Mouse (Mus musculus) ovary, postnatal 36 days (tissue): ENCODE data around the gene Pfkm.

Experiments
- DNase-seq: peaks from one replicate; pipeline ENCODE4 v3.0.0; 2022; ENCODE audit warnings: low spot score, mixed read lengths

The Pfkm gene

DNA sequence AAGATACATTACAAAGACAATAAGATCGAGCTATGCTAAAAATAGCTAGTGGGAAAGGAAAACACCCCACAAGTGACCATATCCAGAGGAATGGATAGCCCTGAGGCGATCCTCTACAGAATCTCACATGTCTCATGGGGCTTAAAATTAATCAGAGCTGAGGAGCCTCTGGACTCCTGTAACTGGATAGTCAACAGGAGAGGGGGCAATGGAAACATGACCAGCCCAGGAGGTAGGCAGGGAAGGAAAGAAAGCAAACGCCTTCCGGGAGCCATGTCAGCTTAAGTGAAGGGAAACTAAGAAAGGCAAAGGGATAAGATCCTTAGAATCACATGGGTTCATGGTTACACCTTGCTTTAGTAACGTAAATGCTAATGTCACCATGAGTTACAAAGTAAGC, 48.4 kb downstream of the Pfkm start:
- DNase-seq, result no peak

DNA sequence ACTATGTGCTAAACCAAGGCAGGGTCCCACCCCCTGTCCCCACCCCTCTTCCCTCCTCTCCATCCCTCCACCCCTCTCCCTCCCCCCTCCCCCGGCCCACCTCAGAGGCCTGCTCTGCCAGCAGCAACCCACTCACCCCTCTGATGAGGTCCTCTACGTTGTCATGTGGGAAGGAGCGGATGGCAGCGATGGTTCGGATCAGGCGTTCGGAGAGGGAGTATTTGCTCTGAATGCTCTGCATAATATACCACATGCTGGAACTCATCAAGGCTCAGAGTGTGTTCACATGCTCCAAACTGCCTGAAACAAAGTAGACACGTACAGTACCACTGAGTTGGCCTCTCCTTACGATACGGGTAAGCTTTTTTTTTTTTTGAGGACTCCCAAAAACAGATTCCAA, 50.1 kb downstream of the Pfkm start:
- DNase-seq, result no peak

DNA sequence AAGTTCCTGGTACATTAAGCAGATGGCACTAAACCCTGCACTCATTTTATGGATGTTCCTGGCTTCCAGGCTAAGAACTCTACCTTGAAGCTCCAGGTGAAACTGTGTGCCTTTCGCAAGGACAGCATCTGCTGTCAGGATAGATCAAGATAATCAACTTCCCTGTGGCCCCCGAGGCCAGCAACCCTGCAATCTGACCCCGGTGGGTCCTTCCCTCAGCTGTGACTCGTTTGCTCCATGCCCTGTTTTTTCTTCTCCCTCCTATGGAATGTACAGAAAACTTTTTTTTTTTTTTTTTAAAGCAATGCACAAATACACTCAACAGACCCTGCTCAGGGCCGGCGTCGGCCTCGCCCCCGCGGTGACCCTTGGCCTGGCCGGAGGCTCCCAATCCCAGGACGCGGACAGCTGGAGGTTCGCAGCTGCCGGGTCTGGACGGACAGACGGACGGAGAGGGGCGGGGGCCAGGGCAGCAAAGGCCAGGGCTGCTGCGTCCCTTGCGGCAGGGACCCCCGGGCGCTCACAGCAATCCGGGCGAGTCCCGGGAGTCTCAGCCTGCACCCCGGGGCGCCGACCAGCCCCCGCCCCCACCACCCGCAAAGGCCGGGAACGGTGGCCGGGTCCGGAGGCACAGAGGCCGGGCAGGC, 52.6 kb downstream of the Pfkm start:
- DNase-seq, result no peak

DNA sequence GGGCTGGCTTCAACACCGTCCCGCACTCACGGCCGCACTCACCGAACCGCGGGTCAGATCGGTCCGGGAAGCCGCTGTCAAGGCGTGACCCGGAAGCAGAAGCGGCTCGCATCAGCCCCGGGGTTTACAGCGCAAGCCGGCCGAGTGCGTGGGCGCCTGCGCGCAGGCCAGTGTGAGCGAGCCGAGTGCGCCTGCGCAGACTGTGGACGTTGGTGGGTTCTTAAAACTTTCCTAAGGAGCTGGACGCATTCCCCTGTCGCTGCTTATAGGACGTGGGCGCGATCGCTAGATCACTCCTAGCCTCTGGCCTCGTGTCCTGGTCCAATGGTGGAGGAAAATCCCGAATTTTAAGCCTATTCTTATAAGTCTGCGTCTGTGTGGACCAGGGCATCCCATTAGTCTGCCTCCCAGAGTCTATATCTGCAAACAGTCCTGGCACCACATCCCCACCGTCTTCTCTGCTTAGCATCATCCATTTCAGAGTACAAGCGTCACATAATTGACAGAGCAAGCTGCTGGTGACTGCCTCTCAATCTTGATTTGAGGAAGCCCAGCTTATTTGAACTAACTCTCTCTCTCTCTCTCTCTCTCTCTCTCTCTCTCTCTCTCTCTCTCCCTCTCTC, 53.3 kb downstream of the Pfkm start:
- DNase-seq, result peak; percentile 92

DNA sequence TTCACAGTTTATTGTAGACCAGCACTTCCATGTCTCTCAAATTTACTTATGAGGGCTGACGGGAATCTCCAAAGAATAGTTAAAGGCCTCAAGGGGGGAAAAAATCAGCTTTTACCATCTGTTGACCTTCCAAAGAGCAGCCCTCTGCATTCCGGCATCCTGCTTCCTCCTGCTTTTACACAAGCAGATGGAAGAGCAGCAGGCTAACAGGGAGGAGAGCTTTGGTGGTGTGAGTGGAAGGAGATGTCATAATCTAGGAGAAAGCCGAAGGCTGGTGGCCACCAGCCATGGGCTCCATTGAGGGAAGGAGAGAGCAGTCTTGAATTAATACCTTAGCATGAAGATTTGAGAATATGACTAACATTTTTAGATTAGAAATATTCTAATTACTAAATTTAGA, 56.0 kb downstream of the Pfkm start:
- no peak for DNase-seq

DNA sequence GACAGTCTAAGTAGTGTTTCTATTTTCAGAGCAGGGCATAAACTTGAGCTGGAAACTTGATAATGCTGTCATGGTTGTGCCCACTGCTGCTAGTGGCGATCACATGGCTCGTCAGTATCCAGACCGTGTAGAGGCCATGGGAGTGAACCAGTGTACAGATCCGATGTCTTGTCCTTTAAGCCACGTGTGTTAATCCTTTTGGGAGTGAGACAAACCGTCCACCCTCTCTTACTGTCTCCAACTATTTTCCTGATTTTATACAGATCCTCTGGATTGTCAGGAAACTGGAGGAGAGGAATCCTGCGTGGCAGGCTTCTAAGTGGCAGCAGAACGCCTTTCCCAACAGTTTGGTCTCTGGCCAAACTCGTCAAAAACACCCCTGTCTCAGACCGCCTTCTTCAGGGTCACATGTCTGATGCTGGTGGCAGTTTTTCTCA, 56.8 kb downstream of the Pfkm start:
- DNase-seq, result no peak

DNA sequence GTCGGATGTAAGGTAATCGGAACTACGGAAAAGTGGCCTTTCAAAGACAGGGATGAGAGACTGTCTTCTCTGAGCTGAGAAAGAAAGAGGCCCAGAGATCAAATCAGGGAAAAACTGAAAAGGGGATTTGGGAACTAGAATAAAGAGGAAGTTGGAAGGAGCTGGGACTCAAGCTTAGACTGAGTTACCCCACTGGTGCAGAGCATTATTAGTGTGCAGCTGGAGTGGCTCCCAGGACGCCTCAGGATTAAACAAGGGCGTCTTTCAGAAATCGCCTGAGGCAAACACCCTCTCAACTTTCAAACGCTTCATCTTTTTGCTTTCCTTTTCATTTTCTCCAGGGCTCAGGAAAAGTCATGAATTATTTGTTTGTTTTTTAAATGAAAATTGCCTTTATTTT, 60.5 kb downstream of the Pfkm start:
- DNase-seq, result no peak

DNA sequence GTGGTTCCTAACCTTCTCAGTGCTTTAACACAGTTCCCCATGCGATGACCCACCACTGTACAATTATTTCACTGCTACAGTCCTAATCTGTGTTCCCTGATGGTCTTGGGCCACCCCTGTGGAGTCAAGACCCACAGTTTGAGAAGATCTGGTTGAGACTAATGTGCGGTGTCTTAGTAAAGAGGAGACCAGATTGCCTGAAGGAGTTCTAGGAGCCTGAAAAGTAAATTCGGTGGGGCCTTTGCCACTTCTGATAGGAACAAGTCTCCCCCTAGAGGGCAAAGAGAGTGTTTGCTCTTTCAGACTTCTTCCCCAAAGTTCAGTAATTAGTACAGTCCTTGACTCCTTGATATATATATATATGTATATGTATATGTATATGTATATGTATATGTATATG, 61.2 kb downstream of the Pfkm start:
- DNase-seq, result no peak

DNA sequence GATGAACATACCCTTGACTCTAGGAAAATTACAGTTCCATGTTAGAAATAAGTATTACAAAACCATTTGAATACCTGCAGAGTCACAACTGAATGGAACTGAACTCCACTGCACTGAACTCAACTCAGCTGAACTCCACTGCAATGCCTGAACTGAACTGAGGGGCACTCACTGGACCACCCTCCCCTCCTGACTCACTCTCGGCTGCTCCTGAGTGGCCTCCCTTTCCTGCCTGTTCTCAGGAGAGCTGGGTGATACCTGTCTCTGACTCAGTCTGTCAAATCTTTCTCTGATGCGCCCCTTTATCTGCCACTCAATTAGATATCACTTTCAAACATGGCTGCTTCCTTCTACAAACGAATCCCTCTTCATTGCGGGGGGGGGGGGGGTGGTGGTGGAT, 61.8 kb downstream of the Pfkm start:
- no peak for DNase-seq

DNA sequence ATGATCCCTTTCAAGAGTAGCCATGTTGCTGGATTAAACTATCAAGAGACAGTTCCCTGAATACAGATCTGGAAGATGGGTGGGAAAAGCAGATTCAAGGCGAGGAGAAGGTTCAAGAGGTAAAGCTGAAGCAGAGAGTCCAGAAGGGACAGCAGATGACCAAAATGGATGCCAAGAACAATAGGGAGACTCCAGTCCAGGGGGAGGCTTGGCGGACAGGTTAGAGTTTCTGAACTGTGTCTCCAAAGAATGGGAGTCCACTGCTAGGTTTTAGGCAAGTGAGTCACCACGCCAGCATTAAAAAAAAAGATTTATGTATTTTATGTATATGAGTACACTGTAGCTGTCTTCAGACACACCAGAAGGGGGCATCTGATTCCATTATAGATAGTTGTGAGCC, 62.2 kb downstream of the Pfkm start:
- no peak for DNase-seq

DNA sequence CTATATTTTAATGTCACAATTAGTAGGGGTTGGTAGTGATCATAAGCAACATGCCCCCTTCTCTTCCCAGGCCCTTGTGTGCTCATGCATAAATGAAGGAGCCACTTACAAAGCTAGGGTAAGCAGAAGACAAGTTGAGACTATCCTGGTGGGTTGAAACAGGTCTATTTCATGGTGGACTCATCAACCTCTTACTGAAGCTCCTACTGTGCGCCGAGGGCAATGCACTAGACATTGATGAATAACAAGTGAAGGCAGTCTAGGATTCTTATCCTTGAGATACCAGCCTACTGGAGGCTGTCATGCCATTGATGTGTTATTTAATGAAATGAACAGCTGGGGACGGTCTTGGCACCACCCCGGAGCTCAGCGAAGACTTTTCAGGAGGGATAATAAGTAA, 62.9 kb downstream of the Pfkm start:
- DNase-seq, result no peak

DNA sequence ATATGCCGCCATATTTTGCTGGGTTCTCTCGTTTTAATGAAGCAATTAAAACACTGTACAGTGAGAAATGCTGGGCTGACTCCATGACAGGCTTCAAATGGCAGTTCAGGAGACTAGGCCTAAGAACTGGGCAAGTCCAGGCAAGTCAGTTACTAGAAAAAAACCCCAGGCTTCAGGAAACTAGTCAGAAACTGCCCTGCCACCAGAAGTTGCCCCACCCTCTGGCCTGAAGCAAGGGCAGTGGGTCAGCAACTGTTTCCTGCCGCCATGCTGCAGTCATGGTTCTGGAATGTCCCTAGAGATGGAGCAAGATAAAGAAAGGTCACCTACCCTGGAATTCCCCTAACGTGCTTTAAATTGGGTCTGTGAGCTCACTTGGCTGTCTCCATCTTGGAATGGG, 63.6 kb downstream of the Pfkm start:
- DNase-seq, result no peak

DNA sequence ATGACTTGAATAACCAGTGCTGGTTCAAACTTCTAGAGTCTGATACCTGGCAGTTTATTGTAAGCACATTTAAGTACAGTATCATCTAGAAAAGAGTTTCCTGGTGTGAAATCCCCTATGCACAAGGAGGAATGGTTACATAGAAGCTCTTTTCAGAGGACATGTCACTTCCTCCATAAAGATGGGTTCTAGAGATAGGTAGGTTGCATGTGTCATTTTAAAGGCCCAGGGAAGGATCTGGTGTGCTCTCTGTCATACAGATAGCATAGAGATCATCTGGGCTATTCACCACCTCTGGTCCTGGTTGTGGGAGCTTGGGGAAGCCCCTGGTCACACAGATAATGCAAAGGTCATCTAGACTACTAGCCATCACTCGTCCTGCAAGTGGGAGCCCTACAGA, 64.9 kb downstream of the Pfkm start:
- DNase-seq, result no peak

DNA sequence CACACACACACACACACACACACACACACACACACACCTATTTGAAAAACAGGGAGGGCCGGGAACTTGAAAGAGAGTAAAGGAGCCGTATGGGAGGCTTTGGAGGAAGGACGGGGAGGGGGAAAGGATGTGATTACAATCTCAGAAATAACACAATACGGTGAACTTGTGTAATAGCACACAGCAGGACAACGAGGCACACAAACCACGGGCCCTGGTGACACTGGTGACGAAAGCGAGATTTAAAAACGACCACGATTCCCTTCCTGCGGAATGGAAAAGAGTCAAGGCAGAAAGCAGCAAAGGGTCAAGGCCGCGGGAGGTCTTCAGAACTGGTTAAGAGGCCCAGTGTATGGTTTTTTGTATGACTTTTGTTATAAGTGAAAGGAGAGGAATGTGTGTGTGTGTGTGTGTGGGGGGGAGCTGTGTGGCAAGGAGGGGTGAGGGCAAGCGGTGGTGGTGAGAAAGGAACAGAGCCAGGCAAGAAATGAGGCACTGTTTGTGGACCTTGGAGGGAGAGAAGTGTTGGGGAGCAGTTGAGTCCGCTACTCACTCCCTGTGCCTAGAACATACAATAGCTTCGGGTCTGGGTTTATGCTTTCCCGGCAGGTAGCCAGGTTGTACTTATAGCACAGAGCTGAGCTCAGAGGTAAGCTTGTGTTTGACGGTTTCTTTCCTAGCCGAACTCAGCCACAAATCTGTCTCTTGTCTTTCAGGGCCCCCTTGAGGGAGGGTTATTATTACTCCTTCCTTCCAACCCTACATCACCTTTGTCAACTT, 68.8 kb downstream of the Pfkm start:
- no peak for DNase-seq

DNA sequence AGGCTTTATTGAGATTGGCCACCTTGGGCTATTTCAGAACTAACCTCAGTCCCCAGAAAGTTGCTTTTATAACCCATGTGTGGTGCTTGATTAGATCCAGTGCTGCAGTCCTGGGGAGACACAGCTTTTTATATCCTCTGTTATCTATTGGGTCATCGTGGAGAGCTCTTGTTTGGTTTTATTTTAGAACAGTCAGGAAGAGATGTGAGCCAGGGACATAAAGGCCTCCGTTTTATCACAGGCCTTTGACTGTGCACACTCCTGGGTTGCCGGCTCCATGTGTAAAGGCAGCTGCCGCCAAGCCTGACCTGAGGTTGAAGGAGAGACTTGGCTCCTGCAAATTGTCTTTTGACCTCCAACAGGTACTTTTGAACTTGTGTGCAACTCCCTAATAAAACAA, 70.2 kb downstream of the Pfkm start:
- DNase-seq, result no peak

DNA sequence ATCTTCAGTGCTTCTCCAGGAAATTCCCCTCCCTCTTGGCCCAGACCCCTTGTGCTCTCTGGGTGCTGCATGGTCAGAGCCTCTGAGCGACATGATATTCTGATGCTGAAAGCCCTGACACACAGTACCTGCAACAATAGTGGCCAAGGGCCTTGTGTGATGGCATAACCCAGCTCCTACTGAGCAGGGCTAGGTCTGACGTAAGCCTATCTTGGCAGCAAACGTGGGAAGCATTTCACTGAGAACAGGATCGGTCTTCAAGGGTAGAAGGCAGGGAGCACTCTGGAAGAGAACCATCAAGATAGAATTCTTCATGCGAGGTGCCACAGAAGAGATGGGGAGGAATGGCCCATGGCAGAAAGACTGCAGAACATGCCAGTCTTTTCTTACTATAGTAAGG, 73.1 kb downstream of the Pfkm start, which contains the start of gene Asb8:
Asb8 (minus strand) TSS at position 101 of the 400 bp plus-strand sequence.
- no peak for DNase-seq

DNA sequence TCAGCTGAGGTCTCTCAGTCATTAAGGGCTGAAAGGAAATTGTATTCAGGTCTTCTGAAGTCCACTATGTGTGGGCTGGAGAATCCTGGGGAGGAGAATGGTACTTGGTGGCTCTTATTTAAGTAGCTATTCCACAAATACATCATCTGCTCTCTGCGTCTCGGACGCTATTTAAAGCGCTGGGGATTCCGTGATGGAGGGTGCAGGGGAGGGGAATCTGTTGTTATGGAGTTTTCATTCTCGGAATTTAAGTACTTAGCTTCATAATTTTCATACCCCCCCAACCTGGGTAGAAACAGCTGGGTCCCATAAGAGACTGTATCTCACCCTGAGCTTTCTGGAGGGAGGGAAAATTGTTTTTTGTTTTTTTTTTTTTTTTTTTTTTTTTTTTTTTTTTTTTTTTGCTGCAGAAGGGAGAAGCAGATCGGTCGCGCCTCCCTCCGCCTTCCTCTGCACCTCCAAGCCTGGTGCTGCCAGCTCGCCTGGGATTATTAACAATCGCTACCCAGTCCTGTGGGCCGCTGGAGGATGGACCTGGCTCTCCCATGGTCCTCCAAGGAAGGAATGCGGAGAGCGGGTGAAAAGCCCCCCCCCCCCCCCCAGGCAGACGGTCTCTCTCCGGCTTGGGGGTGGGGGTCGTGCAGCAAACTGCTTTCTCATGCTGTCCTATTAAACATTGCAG, 74.7 kb downstream of the Pfkm start, which contains the start of gene Ccdc184:
Ccdc184 (plus strand) TSS at position 196 of the 682 bp plus-strand sequence.
- DNase-seq, result no peak

DNA sequence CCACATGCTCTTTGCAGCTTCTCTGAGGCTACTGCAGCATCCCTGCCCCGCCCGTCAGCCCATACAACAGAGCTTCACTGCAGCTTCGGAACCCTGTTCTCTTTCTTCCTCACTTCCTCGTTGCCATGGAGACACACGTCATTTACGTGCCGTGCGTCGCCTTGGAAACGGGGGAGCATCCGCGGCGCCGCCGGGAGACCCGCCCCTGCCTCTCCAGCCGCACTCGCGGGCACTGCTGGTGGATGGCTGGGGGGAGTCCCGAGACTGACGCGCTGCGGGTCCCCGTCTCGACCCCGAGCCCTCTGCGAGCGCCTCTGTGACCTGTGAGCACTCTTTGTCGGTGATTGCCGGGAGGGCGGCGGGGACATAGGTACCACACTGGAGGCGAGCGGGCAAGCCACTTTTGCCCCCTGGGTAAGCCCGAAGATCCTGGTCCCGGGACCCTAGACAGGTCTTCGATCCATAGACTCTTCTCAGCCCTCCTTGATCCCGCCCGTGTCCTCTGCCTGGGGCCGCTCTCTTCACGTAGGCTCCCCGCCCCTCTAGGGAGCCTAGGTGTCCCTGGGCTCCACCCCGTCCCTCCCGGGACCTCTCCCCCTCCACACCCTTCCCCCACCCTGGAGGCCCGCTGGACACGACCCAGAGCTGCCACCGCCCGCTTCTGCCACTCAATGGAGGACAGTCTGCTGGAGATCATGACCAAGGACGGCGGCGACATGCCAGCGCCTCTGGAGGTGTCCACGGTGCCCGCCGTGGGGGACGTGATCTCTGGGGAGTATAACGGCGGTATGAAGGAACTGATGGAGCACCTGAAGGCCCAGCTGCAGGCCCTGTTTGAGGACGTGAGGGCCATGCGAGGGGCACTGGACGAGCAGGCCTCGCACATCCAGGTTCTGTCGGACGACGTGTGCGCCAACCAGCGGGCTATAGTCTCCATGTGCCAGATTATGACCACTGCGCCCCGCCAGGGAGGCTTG, 75.5 kb downstream of the Pfkm start:
- DNase-seq, result peak; percentile 72

DNA sequence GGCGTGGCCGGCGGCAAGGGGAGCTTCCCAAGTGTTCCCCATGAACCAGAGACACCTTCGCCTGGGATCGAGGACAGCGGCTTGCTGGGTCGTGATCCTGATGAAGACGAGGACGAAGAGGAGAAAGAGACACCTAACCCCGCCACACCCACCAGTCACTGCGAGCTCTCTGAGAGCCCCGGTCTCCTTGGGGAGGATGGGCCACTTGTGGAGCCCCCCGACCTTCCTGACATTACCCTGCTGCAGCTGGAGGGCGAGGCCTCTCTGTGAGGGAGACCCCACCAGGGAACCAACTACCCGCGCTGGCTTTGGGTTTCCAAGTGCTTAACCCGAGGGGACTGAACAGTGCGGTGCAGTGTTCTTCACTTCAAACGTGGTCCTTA, 76.2 kb downstream of the Pfkm start:
- no peak for DNase-seq

DNA sequence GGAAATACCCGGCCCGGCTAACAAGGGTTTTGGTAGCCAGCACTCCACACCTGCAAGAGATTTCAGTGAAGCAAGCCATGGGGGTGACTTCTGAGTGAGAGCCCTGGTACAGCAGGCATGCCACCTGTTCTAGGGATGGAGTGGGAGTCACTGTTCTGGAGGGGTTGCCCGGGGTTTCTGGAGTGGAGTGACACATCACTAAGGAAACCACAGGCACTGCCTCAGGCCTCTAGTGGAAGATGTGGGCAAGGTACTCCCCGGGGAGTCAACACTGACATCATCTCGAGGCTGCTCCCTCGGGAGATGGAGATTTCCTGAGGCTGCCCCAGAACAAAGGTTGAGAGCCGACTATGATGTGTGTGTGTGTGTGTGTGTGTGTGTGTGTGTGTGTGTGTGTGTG, 78.0 kb downstream of the Pfkm start:
- no peak for DNase-seq

DNA sequence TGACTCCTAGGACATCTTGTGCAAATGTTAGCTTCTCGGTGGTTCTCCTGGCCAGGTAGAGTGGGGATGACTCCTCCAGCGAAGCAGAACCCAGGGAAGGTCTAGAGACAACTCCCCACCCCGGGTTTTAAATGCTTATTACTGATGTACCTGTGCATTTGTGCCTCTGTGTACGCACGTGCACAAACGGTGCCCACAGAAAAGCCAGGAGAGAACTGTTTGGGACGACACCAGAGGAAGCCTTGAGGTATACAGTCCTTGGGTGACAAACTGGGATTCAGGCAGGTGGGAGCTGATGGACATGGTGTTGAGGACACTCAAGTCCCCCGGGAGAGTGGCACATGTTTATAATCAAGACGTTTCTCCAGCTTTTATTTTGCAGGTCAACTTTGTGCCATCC, 78.5 kb downstream of the Pfkm start:
- no peak for DNase-seq

DNA sequence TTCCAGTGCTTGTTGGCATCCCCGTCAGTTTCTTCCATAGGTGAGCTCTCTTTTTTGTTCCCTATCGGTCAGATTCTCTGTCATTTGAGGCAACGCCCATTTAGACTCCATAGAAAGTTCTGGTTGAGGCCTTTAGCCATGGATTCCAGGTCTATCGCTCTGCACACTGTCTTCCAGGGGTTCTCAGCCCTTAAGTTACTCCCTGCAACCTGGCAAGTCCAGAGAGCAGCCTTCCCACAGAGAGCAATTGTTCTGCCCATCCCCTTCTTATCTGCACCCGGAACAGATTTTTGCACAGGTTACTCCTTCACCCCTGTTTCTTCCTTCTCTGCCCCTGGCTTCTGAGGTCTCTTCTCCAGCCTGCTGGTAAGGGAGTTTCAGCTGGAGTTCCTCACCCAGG, 79.7 kb downstream of the Pfkm start:
- DNase-seq, result no peak
